Mouse (Mus musculus): ENCODE results near the gene Rptor. TPM values are rescaled to one million over a fixed set of nuclear protein-coding genes. Genes with fewer than 3 reads are reported as not detected.

Rptor gene
- polyA plus RNA-seq, 1 experiment from 2014 or later: 18.3 TPM

DNA sequence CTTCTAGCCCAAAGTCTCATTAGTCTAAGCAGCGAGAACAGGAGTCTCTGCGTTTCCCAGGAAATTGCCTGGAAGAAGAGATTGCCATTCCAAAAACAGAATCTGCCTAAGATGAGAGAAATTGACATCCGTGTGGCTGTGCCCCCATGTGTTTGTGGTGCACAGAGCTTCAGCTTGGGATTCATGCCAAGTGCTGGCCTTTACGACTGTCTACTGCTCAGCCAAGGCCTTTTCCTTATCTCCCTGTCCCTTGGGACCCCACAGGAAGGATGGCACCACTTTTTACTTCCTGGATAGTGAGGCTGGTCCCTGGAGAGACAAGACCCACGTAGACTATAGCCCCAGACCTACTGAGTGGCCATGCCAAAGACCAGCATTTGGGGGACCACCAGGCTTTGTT lies 206.6 kb downstream of the Rptor start:
- ATAC-seq (ENCODE audit: low FRiP score, low read depth): no peak
- H3K4me2 ChIP-seq (replicated peaks): no peak overlapping the region
- 0 out of 2 replicates have a peak, but pooled peaks cover 3% of the 10 kb centered on the region for H3K4me1 ChIP-seq
- H3K9me3 ChIP-seq: no peaks in the 10 kb centered on the region
- no peak overlapping the region for H3K27ac ChIP-seq (replicated peaks)
- peaks cover 20% of the 10 kb centered on the region for H3K36me3 ChIP-seq
- 90% methylated on average over 5 of the region's 5 CpGs for WGBS
- H3K9ac ChIP-seq (replicated peaks): no peak overlapping the region
- H3K4me3 ChIP-seq: no peak overlapping the region
- no peaks in the 10 kb centered on the region for H3K27me3 ChIP-seq

GRCm38 (mm10) chr11:119811022-119811421 lies 208.3 kb downstream of the Rptor start:
- peaks cover 20% of the 10 kb centered on the region for H3K36me3 ChIP-seq
- H3K9me3 ChIP-seq: no peaks in the 10 kb centered on the region
- no peak overlapping the region for H3K9ac ChIP-seq (replicated peaks)
- H3K4me3 ChIP-seq: no peak overlapping the region
- no peak overlapping the region for H3K27ac ChIP-seq (replicated peaks)
- 0 out of 2 replicates have a peak, but pooled peaks cover 3% of the 10 kb centered on the region for H3K4me1 ChIP-seq
- ATAC-seq (ENCODE audit: low FRiP score, low read depth): no peak
- 90% methylated on average over 8 of the region's 8 CpGs for WGBS
- H3K27me3 ChIP-seq: no peaks in the 10 kb centered on the region
- H3K4me2 ChIP-seq (replicated peaks): no peak overlapping the region

- no peak for ATAC-seq (ENCODE audit: low FRiP score, low read depth)
- H3K27ac ChIP-seq (replicated peaks): no peak overlapping the region
- no peak overlapping the region for H3K4me2 ChIP-seq (replicated peaks)
- peaks cover 20% of the 10 kb centered on the region for H3K36me3 ChIP-seq
- H3K9ac ChIP-seq (replicated peaks): no peak overlapping the region
- no peaks in the 10 kb centered on the region for H3K9me3 ChIP-seq
- H3K27me3 ChIP-seq: no peaks in the 10 kb centered on the region
- H3K4me3 ChIP-seq: no peak overlapping the region
- 81% methylated on average over 1 of the region's 1 CpGs for WGBS
- 0 out of 2 replicates have a peak, but pooled peaks cover 3% of the 10 kb centered on the region for H3K4me1 ChIP-seq
Measured at GRCm38 (mm10) chr11:119811598-119811997, 208.9 kb downstream of the Rptor start.

DNA sequence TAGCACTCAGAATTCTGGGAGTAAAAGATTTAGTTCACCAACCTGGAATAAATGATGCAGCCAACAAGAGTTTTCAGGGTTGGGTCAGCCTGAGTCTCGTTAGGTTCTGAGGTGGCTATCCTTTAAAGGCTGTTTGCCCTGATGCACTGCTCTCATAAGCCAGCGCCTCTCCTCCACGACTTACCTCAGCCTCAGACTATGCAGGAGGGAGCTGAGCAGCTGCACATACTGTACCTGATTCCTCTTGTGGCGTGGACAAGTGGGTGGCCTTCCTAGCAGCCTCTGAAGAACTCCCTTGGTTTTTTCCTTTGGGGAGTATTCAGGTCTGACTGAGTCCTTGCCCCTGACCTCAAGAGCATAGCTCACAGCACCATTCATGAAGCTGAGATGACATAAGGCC lies 209.4 kb downstream of the Rptor start:
- 0 out of 2 replicates have a peak, but pooled peaks cover 1% of the 10 kb centered on the region for H3K4me1 ChIP-seq
- H3K27ac ChIP-seq (replicated peaks): no peak overlapping the region
- H3K36me3 ChIP-seq: peaks cover 25% of the 10 kb centered on the region
- no peak overlapping the region for H3K9ac ChIP-seq (replicated peaks)
- no peak for ATAC-seq (ENCODE audit: low FRiP score, low read depth)
- H3K4me3 ChIP-seq: no peak overlapping the region
- WGBS: 97% methylated on average over 4 of the region's 4 CpGs
- H3K27me3 ChIP-seq: no peaks in the 10 kb centered on the region
- H3K4me2 ChIP-seq (replicated peaks): no peak overlapping the region
- H3K9me3 ChIP-seq: no peaks in the 10 kb centered on the region

DNA sequence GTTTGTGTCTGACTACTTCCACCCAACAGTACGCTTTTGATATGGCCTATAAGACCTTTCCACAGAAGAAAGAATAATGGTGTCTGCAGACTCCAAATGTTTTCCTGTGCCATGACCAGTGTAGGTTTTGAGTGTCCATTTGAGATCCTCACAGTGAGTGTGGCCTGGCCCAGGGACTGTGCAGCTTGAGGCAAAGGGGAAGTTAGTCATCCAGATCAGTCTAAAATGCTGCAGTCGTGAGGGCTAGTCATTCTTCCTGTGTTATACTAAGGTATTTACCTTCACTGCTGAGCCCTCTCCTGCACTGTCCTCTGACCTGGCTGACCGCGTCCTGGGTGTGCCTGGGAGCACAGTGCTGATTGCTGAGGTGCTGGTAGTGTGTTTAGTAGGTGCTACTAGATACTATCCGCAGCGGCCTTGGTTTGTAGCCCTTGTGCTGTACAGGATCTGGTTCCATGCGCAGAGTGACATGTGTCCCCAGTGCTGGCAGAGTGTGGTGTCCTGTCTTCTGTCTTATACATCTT lies 211.4 kb downstream of the Rptor start:
- Histone ChIP-seq H3K4me1 (peaks cover 8% of the 10 kb centered on the region; the same call in 1 of the 2 replicates), H3K4me2 (replicated peaks) (no peak overlapping the region), H3K27me3 (no peaks in the 10 kb centered on the region), H3K27ac (replicated peaks) (no peak overlapping the region), H3K9ac (replicated peaks) (no peak overlapping the region), H3K36me3 (peaks cover 27% of the 10 kb centered on the region), H3K9me3 (no peaks in the 10 kb centered on the region), H3K4me3 (no peak overlapping the region)
- no peak for ATAC-seq (ENCODE audit: low FRiP score, low read depth)
- 95% methylated on average over 7 of the region's 7 CpGs for WGBS

- Histone ChIP-seq H3K27ac (replicated peaks) (no peak overlapping the region), H3K4me2 (replicated peaks) (no peak overlapping the region), H3K4me1 (peaks cover 8% of the 10 kb centered on the region; the same call in 1 of the 2 replicates), H3K27me3 (no peaks in the 10 kb centered on the region), H3K4me3 (no peak overlapping the region), H3K36me3 (peaks cover 24% of the 10 kb centered on the region), H3K9ac (replicated peaks) (no peak overlapping the region), H3K9me3 (no peaks in the 10 kb centered on the region)
- ATAC-seq (ENCODE audit: low FRiP score, low read depth): no peak
- WGBS: 91% methylated on average over 14 of the region's 14 CpGs
Measured at GRCm38 (mm10) chr11:119816798-119817361, 214.2 kb downstream of the Rptor start.

DNA sequence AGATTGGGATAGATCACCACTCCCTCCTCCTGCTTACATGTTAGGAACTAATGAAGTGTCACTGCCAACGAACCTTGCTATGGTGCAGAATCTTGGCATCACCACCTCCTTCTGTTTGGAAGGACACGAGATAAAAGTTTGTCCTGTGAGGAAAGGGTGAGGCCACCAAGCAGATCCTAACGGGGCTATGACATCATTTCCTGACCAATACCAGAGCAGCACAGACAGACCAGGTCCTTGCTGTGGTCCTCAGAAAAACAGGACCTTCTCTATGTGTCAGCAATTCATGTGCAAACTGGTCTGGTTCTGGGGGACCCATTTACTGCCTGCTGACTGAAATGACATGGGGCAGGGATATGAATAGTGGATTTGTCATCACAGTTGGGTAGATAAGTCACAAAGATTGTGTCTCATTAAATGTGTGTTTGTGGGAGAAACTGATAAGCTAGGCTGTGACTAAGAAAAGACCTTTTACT lies 214.7 kb downstream of the Rptor start:
- 83% methylated on average over 3 of the region's 3 CpGs for WGBS
- H3K27ac ChIP-seq (replicated peaks): no peak overlapping the region
- H3K36me3 ChIP-seq: peaks cover 21% of the 10 kb centered on the region
- no peak overlapping the region for H3K4me3 ChIP-seq
- H3K9me3 ChIP-seq: no peaks in the 10 kb centered on the region
- H3K9ac ChIP-seq (replicated peaks): no peak overlapping the region
- no peak overlapping the region for H3K4me2 ChIP-seq (replicated peaks)
- ATAC-seq (ENCODE audit: low FRiP score, low read depth): no peak
- H3K4me1 ChIP-seq: peaks cover 8% of the 10 kb centered on the region; the same call in 1 of the 2 replicates
- no peaks in the 10 kb centered on the region for H3K27me3 ChIP-seq

GRCm38 (mm10) chr11:119817898-119818297 lies 215.2 kb downstream of the Rptor start:
- Histone ChIP-seq H3K9me3 (no peaks in the 10 kb centered on the region), H3K36me3 (peaks cover 20% of the 10 kb centered on the region), H3K4me1 (peaks cover 8% of the 10 kb centered on the region; the same call in 1 of the 2 replicates), H3K4me2 (replicated peaks) (no peak overlapping the region), H3K27me3 (no peaks in the 10 kb centered on the region), H3K9ac (replicated peaks) (no peak overlapping the region), H3K4me3 (no peak overlapping the region), H3K27ac (replicated peaks) (no peak overlapping the region)
- no peak for ATAC-seq (ENCODE audit: low FRiP score, low read depth)
- 71% methylated on average over 3 of the region's 3 CpGs for WGBS

DNA sequence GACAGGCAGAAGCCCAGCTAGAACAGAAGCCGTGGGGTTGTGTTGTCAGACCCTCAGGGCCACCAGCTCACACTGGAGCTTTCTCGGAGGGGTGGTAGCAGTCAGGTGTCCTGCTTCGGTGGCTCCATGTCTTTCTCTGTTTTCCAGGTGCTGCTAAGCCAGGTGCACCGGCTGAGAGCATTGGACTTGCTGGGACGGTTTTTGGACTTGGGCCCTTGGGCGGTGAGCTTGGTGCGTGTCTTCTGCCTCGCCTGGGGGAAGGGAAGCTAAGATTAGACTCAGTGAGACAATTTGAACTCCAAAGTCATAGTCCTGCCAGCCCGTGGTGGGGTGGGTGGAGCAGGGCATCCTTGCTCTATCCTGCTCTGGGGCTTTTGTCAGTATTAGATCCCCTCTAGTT lies 218.8 kb downstream of the Rptor start:
- H3K27me3 ChIP-seq: no peaks in the 10 kb centered on the region
- 92% methylated on average over 9 of the region's 9 CpGs for WGBS
- no peak overlapping the region for H3K4me2 ChIP-seq (replicated peaks)
- ATAC-seq (ENCODE audit: low FRiP score, low read depth): no peak
- H3K4me3 ChIP-seq: no peak overlapping the region
- peaks cover 36% of the 10 kb centered on the region for H3K36me3 ChIP-seq
- no peaks in the 10 kb centered on the region for H3K9me3 ChIP-seq
- H3K4me1 ChIP-seq: peaks cover 8% of the 10 kb centered on the region; the same call in 1 of the 2 replicates
- H3K27ac ChIP-seq (replicated peaks): no peak overlapping the region
- no peak overlapping the region for H3K9ac ChIP-seq (replicated peaks)

DNA sequence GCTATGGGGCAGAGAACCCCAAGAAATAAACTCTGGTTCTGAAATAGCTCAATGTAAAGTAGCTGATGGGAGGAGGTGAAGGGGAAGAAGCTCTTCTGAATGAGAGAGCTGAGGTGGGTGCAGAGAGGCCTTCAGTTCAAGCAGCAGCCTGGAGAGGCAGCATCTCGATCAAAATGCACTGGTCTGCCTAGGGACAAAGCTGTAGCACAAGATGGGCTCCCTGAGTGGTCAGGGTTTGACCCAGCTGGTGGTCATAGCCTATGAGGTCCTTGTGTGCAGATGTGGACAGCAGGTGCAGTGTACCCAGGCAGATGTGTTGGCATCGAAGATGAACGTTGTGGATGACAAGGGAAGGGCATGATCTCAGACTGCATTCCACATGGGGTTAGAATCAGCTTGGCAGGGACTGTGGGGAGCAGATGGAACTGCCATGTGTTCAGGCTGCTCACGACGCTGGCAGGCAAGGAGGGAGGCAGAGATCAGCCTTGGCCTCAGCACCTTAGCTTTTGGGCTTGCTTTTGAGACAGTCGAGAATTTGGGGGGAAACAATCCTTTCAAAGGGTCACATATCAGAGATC lies 221.5 kb downstream of the Rptor start:
- no peaks in the 10 kb centered on the region for H3K4me1 ChIP-seq
- no peak overlapping the region for H3K4me2 ChIP-seq (replicated peaks)
- peaks cover 35% of the 10 kb centered on the region for H3K36me3 ChIP-seq
- no peaks in the 10 kb centered on the region for H3K27me3 ChIP-seq
- no peaks in the 10 kb centered on the region for H3K9me3 ChIP-seq
- H3K27ac ChIP-seq (replicated peaks): no peak overlapping the region
- H3K9ac ChIP-seq (replicated peaks): no peak overlapping the region
- ATAC-seq (ENCODE audit: low FRiP score, low read depth): no peak
- H3K4me3 ChIP-seq: no peak overlapping the region
- WGBS: 93% methylated on average over 6 of the region's 6 CpGs

- no peaks in the 10 kb centered on the region for H3K4me1 ChIP-seq
- no peak overlapping the region for H3K4me2 ChIP-seq (replicated peaks)
- WGBS: 93% methylated on average over 6 of the region's 6 CpGs
- no peak overlapping the region for H3K4me3 ChIP-seq
- H3K9me3 ChIP-seq: no peaks in the 10 kb centered on the region
- no peaks in the 10 kb centered on the region for H3K27me3 ChIP-seq
- no peak overlapping the region for H3K9ac ChIP-seq (replicated peaks)
- peaks cover 30% of the 10 kb centered on the region for H3K36me3 ChIP-seq
- no peak for ATAC-seq (ENCODE audit: low FRiP score, low read depth)
- no peak overlapping the region for H3K27ac ChIP-seq (replicated peaks)
Measured at GRCm38 (mm10) chr11:119825783-119826182, 223.1 kb downstream of the Rptor start.

DNA sequence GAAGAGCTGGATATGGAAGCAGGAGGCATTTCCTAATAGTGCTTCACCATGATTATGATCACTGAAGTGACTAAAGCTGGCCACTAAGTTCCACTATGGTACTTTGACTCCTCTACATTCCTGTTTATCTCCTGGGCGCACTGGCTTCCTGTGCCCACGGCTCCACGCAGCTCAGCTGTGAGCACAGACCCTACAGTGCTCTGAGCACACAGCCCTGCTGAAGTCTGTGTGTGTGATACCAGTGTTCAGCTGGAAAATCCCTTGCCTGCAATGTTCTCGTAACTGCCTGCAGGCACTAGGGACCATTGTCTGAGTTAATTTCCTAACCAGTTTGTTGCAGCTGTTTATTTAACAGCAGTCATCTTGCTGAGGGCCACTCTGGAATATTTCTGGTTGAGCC lies 223.5 kb downstream of the Rptor start:
- ATAC-seq (ENCODE audit: low FRiP score, low read depth): no peak
- Histone ChIP-seq H3K36me3 (peaks cover 30% of the 10 kb centered on the region), H3K9ac (replicated peaks) (no peak overlapping the region), H3K9me3 (no peaks in the 10 kb centered on the region), H3K4me1 (peaks cover under 1% of the 10 kb centered on the region; the same call in 1 of the 2 replicates), H3K27me3 (no peaks in the 10 kb centered on the region), H3K27ac (replicated peaks) (no peak overlapping the region), H3K4me2 (replicated peaks) (no peak overlapping the region), H3K4me3 (no peak overlapping the region)
- 92% methylated on average over 4 of the region's 4 CpGs for WGBS

Data from midbrain, embryonic 12.5 days (tissue).